Mouse (Mus musculus) heart, embryonic 12.5 days (tissue): ENCODE data around the gene Tex10. TPM values are rescaled to one million over a fixed set of nuclear protein-coding genes. Genes with fewer than 3 reads are reported as not detected.
A peak's percentile ranks its signal among the peaks of the same experiment; 100 is the strongest.

Experiments
- ATAC-seq: fragments of 200-750 bp; cut with Nextera tagmentation; 2 replicates; pipeline ENCODE4 v1.8.0; 2017; ENCODE audit warnings: moderate TSS enrichment, moderate library complexity; ENCODE audit not compliant: insufficient number of reproducible peaks, low FRiP score
- H3K27ac ChIP-seq: fragments of 300-500 bp; sonication (generic); 2 replicates; pipeline ENCODE4 v1.5.1; 2016; ENCODE audit warnings: mild to moderate bottlenecking, moderate library complexity; ENCODE audit not compliant: poor library complexity, severe bottlenecking
- H3K27me3 ChIP-seq: fragments of 300-500 bp; sonication (generic); replicated peaks from 2 replicates; pipeline ENCODE4 v1.6.1; 2016; ENCODE audit warnings: mild to moderate bottlenecking, moderate library complexity
- H3K36me3 ChIP-seq: fragments of 300-500 bp; sonication (generic); 2 replicates; pipeline ENCODE4 v1.6.1; 2016; ENCODE audit warnings: mild to moderate bottlenecking, moderate library complexity
- H3K4me1 ChIP-seq: fragments of 300-500 bp; sonication (generic); replicated peaks from 2 replicates; pipeline ENCODE4 v1.6.1; 2016; ENCODE audit warnings: mild to moderate bottlenecking
- H3K4me2 ChIP-seq: fragments of 300-500 bp; sonication (generic); 2 replicates; pipeline ENCODE4 v1.6.1; 2016; ENCODE audit warnings: mild to moderate bottlenecking, moderate library complexity
- H3K4me3 ChIP-seq: fragments of 300-500 bp; sonication (generic); 2 replicates; pipeline ENCODE4 v1.5.1; 2016; ENCODE audit warnings: mild to moderate bottlenecking
- H3K9ac ChIP-seq: fragments of 300-500 bp; sonication (generic); 2 replicates; pipeline ENCODE4 v1.6.1; 2016; ENCODE audit warnings: mild to moderate bottlenecking, moderate library complexity
- H3K9me3 ChIP-seq: fragments of 300-500 bp; sonication (generic); replicated peaks from 2 replicates; pipeline ENCODE4 v1.6.1; 2016; ENCODE audit warnings: mild to moderate bottlenecking, moderate library complexity
- WGBS: fragments of 180-500 bp; shearing (Covaris S2); methylation state at CpG from one replicate; pipeline ENCODE4 v1.1.7; 2016; 5-methylcytosine and 5-hydroxymethylcytosine counted together
- polyA plus RNA-seq: library from polyadenylated mRNA; unstranded; fragments of >200 nt; fragmentation: Nextera tagmentation; extraction: Ambion mirVana; gene quantifications from 2 replicates; pipeline ENCODE4 v1.2.1, GENCODE M21; 2016

The Tex10 gene
- polyA plus RNA-seq: 37.9 and 39.1 TPM in 2 replicates

GRCm38 (mm10) chr4:48472792-48473650, at the start of gene Tex10:
TSS of gene Tex10 (minus strand) at chr4:48473459.
- WGBS: under 1% methylated on average over 89 of the region's 89 CpGs
- ATAC-seq: peak; percentile 97
- peak within 1 kb of the TSS; percentile 100 for H3K4me3 ChIP-seq
- H3K4me2 ChIP-seq: peak within 1 kb of the TSS; percentile 77
- H3K4me1 ChIP-seq: peaks cover 15% of the 10 kb centered on the region
- peak within 1 kb of the TSS; percentile 97 for H3K9ac ChIP-seq
- H3K36me3 ChIP-seq: peaks cover 7% of the 10 kb centered on the region
- H3K27me3 ChIP-seq: no peaks in the 10 kb centered on the region
- no peaks in the 10 kb centered on the region for H3K9me3 ChIP-seq
- peak within 1 kb of the TSS; percentile 79 for H3K27ac ChIP-seq

- no peak overlapping the region for H3K27ac ChIP-seq
- WGBS: 29% methylated on average over 2 of the region's 2 CpGs
- H3K9ac ChIP-seq: no peak overlapping the region
- no peak for ATAC-seq
- no peaks in the 10 kb centered on the region for H3K27me3 ChIP-seq
- no peaks in the 10 kb centered on the region for H3K36me3 ChIP-seq
- H3K9me3 ChIP-seq: peaks cover 8% of the 10 kb centered on the region; the same call in 1 of the 2 replicates
- peaks cover 5% of the 10 kb centered on the region; the same call in 1 of the 2 replicates for H3K4me1 ChIP-seq
- H3K4me3 ChIP-seq: no peak overlapping the region
- H3K4me2 ChIP-seq: no peak overlapping the region
Observed at GRCm38 (mm10) chr4:48510861-48511260, 37.6 kb upstream of the Tex10 start.

GRCm38 (mm10) chr4:48492510-48492909, 19.3 kb upstream of the Tex10 start:
- 39% methylated on average over 2 of the region's 2 CpGs for WGBS

GRCm38 (mm10) chr4:48491290-48491743, 18.1 kb upstream of the Tex10 start:
- H3K36me3 ChIP-seq: no peaks in the 10 kb centered on the region
- H3K27ac ChIP-seq: no peak overlapping the region
- peak overlapping the region; percentile 67 for H3K4me2 ChIP-seq
- no peaks in the 10 kb centered on the region for H3K27me3 ChIP-seq
- no peak for ATAC-seq
- no peaks in the 10 kb centered on the region; the same call in 1 of the 2 replicates for H3K4me1 ChIP-seq
- H3K9ac ChIP-seq: peak overlapping the region; percentile 40; the same call in 1 of the 2 replicates
- 9% methylated on average over 14 of the region's 14 CpGs for WGBS
- H3K4me3 ChIP-seq: peak overlapping the region; percentile 38
- H3K9me3 ChIP-seq: no peaks in the 10 kb centered on the region

More at GRCm38 (mm10) chr4:48492510-48492909, 19.3 kb upstream of the Tex10 start:
- ATAC-seq: no peak
- no peaks in the 10 kb centered on the region for H3K27me3 ChIP-seq
- H3K9ac ChIP-seq: no peak overlapping the region
- no peak overlapping the region for H3K27ac ChIP-seq
- no peaks in the 10 kb centered on the region for H3K36me3 ChIP-seq
- H3K4me2 ChIP-seq: no peak overlapping the region
- no peaks in the 10 kb centered on the region; the same call in 1 of the 2 replicates for H3K4me1 ChIP-seq
- H3K9me3 ChIP-seq: no peaks in the 10 kb centered on the region
- H3K4me3 ChIP-seq: no peak overlapping the region

GRCm38 (mm10) chr4:48488916-48489315, 15.7 kb upstream of the Tex10 start:
- H3K4me1 ChIP-seq: no peaks in the 10 kb centered on the region; the same call in 1 of the 2 replicates
- H3K4me3 ChIP-seq: no peak overlapping the region
- no peak overlapping the region for H3K9ac ChIP-seq
- WGBS: 75% methylated on average over 2 of the region's 2 CpGs
- no peaks in the 10 kb centered on the region for H3K27me3 ChIP-seq
- H3K9me3 ChIP-seq: no peaks in the 10 kb centered on the region
- no peak for ATAC-seq
- H3K27ac ChIP-seq: no peak overlapping the region
- H3K4me2 ChIP-seq: no peak overlapping the region
- H3K36me3 ChIP-seq: no peaks in the 10 kb centered on the region

- H3K27ac ChIP-seq: no peak overlapping the region
- no peak for ATAC-seq
- H3K27me3 ChIP-seq: 0 out of 2 replicates have a peak, but pooled peaks cover 3% of the 10 kb centered on the region
- no peak overlapping the region for H3K4me3 ChIP-seq
- no peaks in the 10 kb centered on the region for H3K4me1 ChIP-seq
- no peak overlapping the region for H3K9ac ChIP-seq
- no peak overlapping the region for H3K4me2 ChIP-seq
- WGBS: 23% methylated on average over 2 of the region's 2 CpGs
- H3K36me3 ChIP-seq: no peaks in the 10 kb centered on the region
- H3K9me3 ChIP-seq: no peaks in the 10 kb centered on the region
Observed at GRCm38 (mm10) chr4:48481287-48481686, 8.0 kb upstream of the Tex10 start.

- Histone ChIP-seq H3K4me2 (peak overlapping the region; percentile 77), H3K27ac (no peak overlapping the region), H3K4me3 (peak overlapping the region; percentile 100), H3K27me3 (no peaks in the 10 kb centered on the region), H3K4me1 (peaks cover 15% of the 10 kb centered on the region), H3K9me3 (no peaks in the 10 kb centered on the region), H3K9ac (peak overlapping the region; percentile 97; the same call in 1 of the 2 replicates), H3K36me3 (peaks cover 1% of the 10 kb centered on the region)
- WGBS: 73% methylated on average over 2 of the region's 2 CpGs
- no peak for ATAC-seq
Observed at GRCm38 (mm10) chr4:48473651-48474011, 372 bp upstream of the Tex10 start.

- H3K4me3 ChIP-seq: peak overlapping the region; percentile 100
- peaks cover 15% of the 10 kb centered on the region for H3K4me1 ChIP-seq
- peak overlapping the region; percentile 97 for H3K9ac ChIP-seq
- no peaks in the 10 kb centered on the region for H3K27me3 ChIP-seq
- peak overlapping the region; percentile 79; the same call in 1 of the 2 replicates for H3K27ac ChIP-seq
- H3K36me3 ChIP-seq: peaks cover 11% of the 10 kb centered on the region
- no peaks in the 10 kb centered on the region for H3K9me3 ChIP-seq
- peak overlapping the region; percentile 77 for H3K4me2 ChIP-seq
- WGBS: 10% methylated on average over 12 of the region's 12 CpGs
- no peak for ATAC-seq
Observed at GRCm38 (mm10) chr4:48472052-48472791, 1.0 kb downstream of the Tex10 start.

GRCm38 (mm10) chr4:48470977-48471376, 2.3 kb downstream of the Tex10 start:
- no peak for ATAC-seq
- H3K9me3 ChIP-seq: no peaks in the 10 kb centered on the region
- WGBS: 23% methylated on average over 1 of the region's 1 CpGs
- H3K4me1 ChIP-seq: peaks cover 15% of the 10 kb centered on the region
- peak overlapping the region; percentile 39; the same call in 1 of the 2 replicates for H3K9ac ChIP-seq
- H3K27ac ChIP-seq: no peak overlapping the region
- no peaks in the 10 kb centered on the region for H3K27me3 ChIP-seq
- H3K4me3 ChIP-seq: no peak overlapping the region
- peaks cover 19% of the 10 kb centered on the region for H3K36me3 ChIP-seq
- H3K4me2 ChIP-seq: peak overlapping the region; percentile 43

GRCm38 (mm10) chr4:48461060-48461459, 12.2 kb downstream of the Tex10 start:
- Histone ChIP-seq H3K27ac (no peak overlapping the region), H3K9me3 (no peaks in the 10 kb centered on the region), H3K4me3 (no peak overlapping the region), H3K36me3 (peaks cover 42% of the 10 kb centered on the region), H3K4me1 (no peaks in the 10 kb centered on the region), H3K4me2 (no peak overlapping the region), H3K9ac (no peak overlapping the region), H3K27me3 (no peaks in the 10 kb centered on the region)
- 85% methylated on average over 1 of the region's 1 CpGs for WGBS
- ATAC-seq: no peak

GRCm38 (mm10) chr4:48458436-48458835, 14.8 kb downstream of the Tex10 start:
- peaks cover 43% of the 10 kb centered on the region for H3K36me3 ChIP-seq

More at GRCm38 (mm10) chr4:48458436-48458835, 14.8 kb downstream of the Tex10 start:
- Histone ChIP-seq H3K4me3 (no peak overlapping the region), H3K27me3 (no peaks in the 10 kb centered on the region), H3K4me2 (no peak overlapping the region), H3K9me3 (no peaks in the 10 kb centered on the region), H3K4me1 (no peaks in the 10 kb centered on the region), H3K27ac (no peak overlapping the region), H3K9ac (no peak overlapping the region)
- no peak for ATAC-seq
- 85% methylated on average over 6 of the region's 6 CpGs for WGBS
